Mouse (Mus musculus) intestine, embryonic 14.5 days (tissue): ENCODE data around the gene Scml4. TPM values are rescaled to one million over a fixed set of nuclear protein-coding genes. Genes with fewer than 3 reads are reported as not detected.

Experiments used
- ATAC-seq: fragments of 200-750 bp; cut with Nextera tagmentation; replicated peaks from 2 replicates; pipeline ENCODE4 v1.8.0; 2017; ENCODE audit warnings: low read depth, moderate number of reproducible peaks, moderate TSS enrichment, moderate library complexity; ENCODE audit not compliant: low FRiP score, low TSS enrichment
- DNase-seq: peaks from one replicate; pipeline ENCODE4 v3.0.0-alpha.2; 2018; ENCODE audit warnings: low spot score
- H3K27ac ChIP-seq: fragments of 300-500 bp; sonication (generic); 2 replicates; pipeline ENCODE4 v1.5.1; 2014; ENCODE audit warnings: low read depth, mild to moderate bottlenecking, control low read depth
- H3K27me3 ChIP-seq: fragments of 300-500 bp; sonication (generic); replicated peaks from 2 replicates; pipeline ENCODE4 v1.6.1; 2014; ENCODE audit warnings: low read length, control low read depth; ENCODE audit not compliant: control insufficient read depth, insufficient read depth
- H3K36me3 ChIP-seq: fragments of 300-500 bp; sonication (generic); 2 replicates; pipeline ENCODE4 v1.6.1; 2014; ENCODE audit warnings: low read length, control low read depth; ENCODE audit not compliant: control insufficient read depth, insufficient read depth
- H3K4me1 ChIP-seq: fragments of 300-500 bp; sonication (generic); replicated peaks from 2 replicates; pipeline ENCODE4 v1.6.1; 2014; ENCODE audit warnings: low read length, control low read depth, mixed read lengths; ENCODE audit not compliant: control insufficient read depth, insufficient read depth
- H3K4me2 ChIP-seq: fragments of 300-500 bp; sonication (generic); 2 replicates; pipeline ENCODE4 v1.6.1; 2014; ENCODE audit warnings: low read length
- H3K4me3 ChIP-seq: fragments of 300-500 bp; sonication (generic); 2 replicates; pipeline ENCODE4 v1.5.1; 2014; ENCODE audit warnings: low read depth, low read length, control low read depth, mixed read lengths
- H3K9ac ChIP-seq: fragments of 300-500 bp; sonication (generic); 2 replicates; pipeline ENCODE4 v1.6.1; 2014; ENCODE audit warnings: mild to moderate bottlenecking, low read length
- H3K9me3 ChIP-seq: fragments of 300-500 bp; sonication (generic); 2 replicates; pipeline ENCODE4 v1.6.1; 2016; ENCODE audit warnings: low read length, control low read depth; ENCODE audit not compliant: control insufficient read depth
- WGBS: fragments of 180-500 bp; shearing (Covaris S2); extraction: QIAGEN DNeasy Blood & Tissue Kit; methylation state at CpG from one replicate; pipeline ENCODE4 v1.1.7; 2014; 5-methylcytosine and 5-hydroxymethylcytosine counted together
- polyA plus RNA-seq: library from polyadenylated mRNA; unstranded; fragments of >200 nt; fragmentation: Nextera tagmentation; extraction: Ambion mirVana; gene quantifications from 2 replicates; pipeline ENCODE4 v1.2.1, GENCODE M21; 2014

The Scml4 gene
- polyA plus RNA-seq, 1 experiment from 2014 or later, result 22.3 TPM

GRCm38 (mm10) chr10:42962181-42962601, 102.0 kb downstream of the Scml4 start:
- no peak for DNase-seq
- H3K4me1 ChIP-seq, result no peaks in the 10 kb centered on the region
- no peaks in the 10 kb centered on the region for H3K9me3 ChIP-seq
- no peaks in the 10 kb centered on the region for H3K36me3 ChIP-seq
- WGBS, result 69% methylated on average over 6 of the region's 6 CpGs
- no peaks in the 10 kb centered on the region; the same call in 1 of the 2 replicates for H3K27me3 ChIP-seq
- no peak for ATAC-seq
- H3K27ac ChIP-seq, result no peak overlapping the region
- no peak overlapping the region for H3K4me2 ChIP-seq
- H3K4me3 ChIP-seq, result no peak overlapping the region
- no peak overlapping the region for H3K9ac ChIP-seq

DNA sequence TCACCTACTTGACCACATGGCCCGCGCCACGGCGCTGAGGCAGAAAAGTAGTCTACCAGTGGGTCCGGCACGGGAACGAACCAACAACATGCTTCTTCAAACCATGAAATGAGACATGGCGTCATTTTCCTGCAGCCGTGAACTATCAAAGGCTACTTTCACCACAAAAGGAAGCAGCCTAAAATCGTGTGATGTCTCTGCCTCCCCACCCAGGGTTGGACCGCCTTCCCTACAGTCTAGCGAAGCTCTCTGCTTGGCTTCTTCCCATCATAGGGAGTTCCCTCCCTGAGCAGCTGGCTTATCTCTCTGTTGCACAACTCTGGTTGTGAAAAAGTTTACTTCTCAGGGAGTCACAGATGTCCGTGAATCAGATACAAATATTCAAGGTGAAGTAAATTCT, 102.5 kb downstream of the Scml4 start:
- Histone ChIP-seq H3K4me1 (no peaks in the 10 kb centered on the region), H3K36me3 (no peaks in the 10 kb centered on the region), H3K4me3 (no peak overlapping the region), H3K27ac (no peak overlapping the region), H3K27me3 (no peaks in the 10 kb centered on the region), H3K9me3 (no peaks in the 10 kb centered on the region), H3K4me2 (no peak overlapping the region), H3K9ac (no peak overlapping the region)
- no peak for ATAC-seq
- DNase-seq, result no peak
- 87% methylated on average over 13 of the region's 13 CpGs for WGBS

GRCm38 (mm10) chr10:42963061-42963460, 102.9 kb downstream of the Scml4 start:
- H3K4me3 ChIP-seq, result no peak overlapping the region
- no peaks in the 10 kb centered on the region for H3K9me3 ChIP-seq
- DNase-seq (no peak), ATAC-seq (no peak)
- no peaks in the 10 kb centered on the region for H3K27me3 ChIP-seq
- 94% methylated on average over 2 of the region's 2 CpGs for WGBS
- no peaks in the 10 kb centered on the region for H3K4me1 ChIP-seq
- H3K27ac ChIP-seq, result no peak overlapping the region
- no peak overlapping the region for H3K9ac ChIP-seq
- no peaks in the 10 kb centered on the region for H3K36me3 ChIP-seq
- H3K4me2 ChIP-seq, result no peak overlapping the region

GRCm38 (mm10) chr10:42968332-42968731, 108.2 kb downstream of the Scml4 start:
- no peak for DNase-seq
- no peak overlapping the region for H3K27ac ChIP-seq
- no peak overlapping the region for H3K9ac ChIP-seq
- H3K9me3 ChIP-seq, result no peaks in the 10 kb centered on the region
- WGBS, result 25% methylated on average over 2 of the region's 2 CpGs
- H3K4me2 ChIP-seq, result no peak overlapping the region
- ATAC-seq, result no peak
- H3K4me1 ChIP-seq, result no peaks in the 10 kb centered on the region
- H3K27me3 ChIP-seq, result no peaks in the 10 kb centered on the region
- no peak overlapping the region for H3K4me3 ChIP-seq
- H3K36me3 ChIP-seq, result no peaks in the 10 kb centered on the region

DNA sequence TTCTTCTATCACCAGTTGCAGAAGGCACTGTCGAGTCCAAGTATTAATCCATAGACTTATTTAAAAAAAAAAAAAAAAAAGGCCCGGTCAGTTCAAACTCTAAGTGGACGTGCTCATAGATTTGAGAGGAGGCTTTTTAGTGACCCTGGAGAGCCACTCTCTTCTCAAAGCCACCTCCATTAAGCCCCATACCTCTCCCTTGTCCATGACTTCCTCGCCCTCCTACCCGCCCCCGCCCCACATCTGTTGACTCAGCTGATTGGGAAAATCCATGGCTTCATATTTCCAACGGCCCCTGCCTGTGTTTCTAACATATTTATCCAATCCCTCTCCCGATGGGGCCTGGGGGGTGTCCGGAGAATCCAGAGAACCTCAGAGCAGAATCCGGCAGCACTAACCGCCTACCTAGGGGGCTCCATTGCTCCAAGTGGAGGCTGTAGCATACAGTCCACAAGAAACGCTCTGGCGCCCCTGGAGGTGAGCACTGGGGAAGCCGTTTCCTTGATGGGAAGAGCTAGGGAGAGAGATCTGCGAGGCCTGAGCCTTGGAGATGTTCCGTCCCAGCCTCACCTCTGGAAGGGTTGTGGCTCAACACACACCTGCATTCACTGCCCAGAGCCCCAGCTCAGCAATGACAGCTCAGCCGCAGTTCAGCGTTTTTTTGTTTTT, 112.5 kb downstream of the Scml4 start:
- WGBS, result 35% methylated on average over 18 of the region's 18 CpGs
- no peak overlapping the region for H3K9ac ChIP-seq
- H3K4me2 ChIP-seq, result 0 out of 2 replicates have a peak overlapping the region, but pooled peaks have one; percentile 9
- no peaks in the 10 kb centered on the region for H3K27me3 ChIP-seq
- ATAC-seq, result peak; percentile 72
- H3K36me3 ChIP-seq, result no peaks in the 10 kb centered on the region
- DNase-seq, result peak; percentile 84
- no peak overlapping the region for H3K27ac ChIP-seq
- H3K4me3 ChIP-seq, result no peak overlapping the region; the same call in 1 of the 2 replicates
- H3K4me1 ChIP-seq, result no peaks in the 10 kb centered on the region
- no peaks in the 10 kb centered on the region for H3K9me3 ChIP-seq

DNA sequence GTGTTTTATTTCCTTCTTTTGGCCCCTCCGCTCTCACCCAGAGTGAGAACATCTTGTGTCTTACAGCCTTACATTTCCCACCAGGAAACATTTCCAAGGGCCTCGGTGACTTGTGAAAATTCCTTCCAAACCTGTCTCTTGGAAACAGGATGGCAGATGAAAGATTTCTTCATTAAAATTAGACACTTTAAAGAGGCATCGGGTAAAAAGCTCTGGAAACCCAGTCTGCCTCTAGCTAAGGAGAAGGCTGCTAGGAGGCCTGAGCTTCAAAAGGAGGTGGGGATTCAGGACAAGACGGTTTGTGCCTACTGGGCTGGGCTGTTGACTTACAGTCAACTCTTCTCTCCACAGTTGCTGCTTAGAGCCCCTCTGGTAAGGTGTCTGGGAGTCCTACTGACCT, 113.4 kb downstream of the Scml4 start:
- no peak overlapping the region for H3K27ac ChIP-seq
- H3K36me3 ChIP-seq, result no peaks in the 10 kb centered on the region
- 56% methylated on average over 4 of the region's 4 CpGs for WGBS
- no peak overlapping the region for H3K4me2 ChIP-seq
- H3K4me3 ChIP-seq, result no peak overlapping the region
- H3K9me3 ChIP-seq, result no peaks in the 10 kb centered on the region
- H3K9ac ChIP-seq, result no peak overlapping the region
- H3K4me1 ChIP-seq, result no peaks in the 10 kb centered on the region
- H3K27me3 ChIP-seq, result no peaks in the 10 kb centered on the region
- DNase-seq, result no peak
- ATAC-seq, result no peak

GRCm38 (mm10) chr10:42976577-42976976, 116.4 kb downstream of the Scml4 start:
- Histone ChIP-seq H3K9me3 (no peaks in the 10 kb centered on the region), H3K36me3 (no peaks in the 10 kb centered on the region), H3K27ac (no peak overlapping the region), H3K4me1 (no peaks in the 10 kb centered on the region), H3K27me3 (no peaks in the 10 kb centered on the region), H3K4me2 (no peak overlapping the region), H3K9ac (no peak overlapping the region), H3K4me3 (no peak overlapping the region)
- ATAC-seq (no peak), DNase-seq (no peak)
- 85% methylated on average over 6 of the region's 6 CpGs for WGBS

DNA sequence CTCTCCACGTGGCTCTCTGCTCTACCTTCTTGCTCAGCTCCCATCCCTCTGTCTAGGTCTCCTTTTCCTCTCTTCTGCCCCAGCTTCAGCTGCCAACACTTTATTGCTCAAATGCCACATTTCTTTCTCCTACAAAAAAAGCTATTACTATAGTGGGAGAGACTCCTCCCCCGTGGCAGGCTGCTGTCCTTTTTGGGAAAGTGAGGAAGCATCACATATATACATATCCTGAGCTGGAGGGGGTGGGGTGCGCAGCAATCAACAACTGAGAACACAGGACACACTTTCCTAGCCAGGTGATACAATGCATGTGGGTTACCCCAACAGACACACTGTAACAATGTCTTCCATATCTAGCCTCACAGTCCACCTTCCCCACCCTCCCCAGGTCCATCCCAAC, 118.2 kb downstream of the Scml4 start:
- no peak for DNase-seq

More for the DNA sequence above, 118.2 kb downstream of the Scml4 start:
- Histone ChIP-seq H3K36me3 (no peaks in the 10 kb centered on the region), H3K27ac (no peak overlapping the region), H3K9me3 (no peaks in the 10 kb centered on the region), H3K4me3 (no peak overlapping the region), H3K27me3 (no peaks in the 10 kb centered on the region), H3K9ac (no peak overlapping the region), H3K4me1 (no peaks in the 10 kb centered on the region), H3K4me2 (no peak overlapping the region)
- WGBS, result 62% methylated on average over 3 of the region's 3 CpGs
- no peak for ATAC-seq
